Mouse (Mus musculus) embryonic facial prominence, embryonic 14.5 days (tissue): ENCODE results near the gene Stk10. TPM values are rescaled to one million over a fixed set of nuclear protein-coding genes. Genes with fewer than 3 reads are reported as not detected.

ENCODE experiments used
- ATAC-seq: fragments of 200-750 bp; cut with Nextera tagmentation; 2 replicates; pipeline ENCODE4 v1.8.0; 2017; ENCODE audit warnings: low read depth, moderate number of reproducible peaks, moderate TSS enrichment
- DNase-seq: peaks from one replicate; pipeline ENCODE4 v3.0.0-alpha.2; 2015; ENCODE audit warnings: low spot score
- H3K27ac ChIP-seq: fragments of 300-500 bp; sonication (generic); replicated peaks from 2 replicates; pipeline ENCODE4 v1.5.1; 2014; ENCODE audit warnings: low read depth, mild to moderate bottlenecking, low read length, moderate library complexity
- H3K27me3 ChIP-seq: fragments of 300-500 bp; sonication (generic); replicated peaks from 2 replicates; pipeline ENCODE4 v1.6.1; 2014; ENCODE audit warnings: low read length; ENCODE audit not compliant: control insufficient read depth, insufficient read depth
- H3K36me3 ChIP-seq: fragments of 300-500 bp; sonication (generic); 2 replicates; pipeline ENCODE4 v1.6.1; 2014; ENCODE audit warnings: low read length, mixed read lengths; ENCODE audit not compliant: control insufficient read depth, insufficient read depth
- H3K4me1 ChIP-seq: fragments of 300-500 bp; sonication (generic); 2 replicates; pipeline ENCODE4 v1.6.1; 2014; ENCODE audit warnings: antibody characterized with exemption, low read length; ENCODE audit not compliant: control insufficient read depth, insufficient read depth
- H3K4me2 ChIP-seq: fragments of 300-500 bp; sonication (generic); 2 replicates; pipeline ENCODE4 v1.6.1; 2014; ENCODE audit warnings: low read depth, mild to moderate bottlenecking, low read length, moderate library complexity, mixed read lengths
- H3K4me3 ChIP-seq: fragments of 300-500 bp; sonication (generic); 2 replicates; pipeline ENCODE4 v1.5.1; 2014; ENCODE audit warnings: low read depth, mild to moderate bottlenecking, low read length
- H3K9ac ChIP-seq: fragments of 300-500 bp; sonication (generic); 2 replicates; pipeline ENCODE4 v1.6.1; 2014; ENCODE audit warnings: low read depth, mild to moderate bottlenecking, low read length, moderate library complexity, mixed read lengths
- H3K9me3 ChIP-seq: fragments of 300-500 bp; sonication (generic); 2 replicates; pipeline ENCODE4 v1.6.1; 2016; ENCODE audit warnings: low read length; ENCODE audit not compliant: control insufficient read depth
- WGBS: fragments of 180-500 bp; shearing (Covaris S2); extraction: QIAGEN DNeasy Blood & Tissue Kit; methylation state at CpG from one replicate; pipeline ENCODE4 v1.1.7; 2014; 5-methylcytosine and 5-hydroxymethylcytosine counted together
- polyA plus RNA-seq: library from polyadenylated mRNA; unstranded; fragments of >200 nt; fragmentation: Nextera tagmentation; extraction: Ambion mirVana; gene quantifications from 2 replicates; pipeline ENCODE4 v1.2.1, GENCODE M21; 2014

The Stk10 gene
- polyA plus RNA-seq, 1 experiment from 2014 or later = 2.8 TPM

- Histone ChIP-seq H3K27ac (0 out of 2 replicates have a peak overlapping the region, but pooled peaks have one; percentile 6), H3K4me3 (no peak overlapping the region), H3K36me3 (no peaks in the 10 kb centered on the region), H3K4me1 (peaks cover 8% of the 10 kb centered on the region), H3K27me3 (no peaks in the 10 kb centered on the region), H3K9ac (no peak overlapping the region), H3K4me2 (no peak overlapping the region), H3K9me3 (no peaks in the 10 kb centered on the region)
- ATAC-seq (no peak), DNase-seq (no peak)
- 93% methylated on average over 4 of the region's 4 CpGs for WGBS
These were observed 9.1 kb downstream of the Stk10 start for GRCm38 (mm10) chr11:32542181-32542580.

DNA sequence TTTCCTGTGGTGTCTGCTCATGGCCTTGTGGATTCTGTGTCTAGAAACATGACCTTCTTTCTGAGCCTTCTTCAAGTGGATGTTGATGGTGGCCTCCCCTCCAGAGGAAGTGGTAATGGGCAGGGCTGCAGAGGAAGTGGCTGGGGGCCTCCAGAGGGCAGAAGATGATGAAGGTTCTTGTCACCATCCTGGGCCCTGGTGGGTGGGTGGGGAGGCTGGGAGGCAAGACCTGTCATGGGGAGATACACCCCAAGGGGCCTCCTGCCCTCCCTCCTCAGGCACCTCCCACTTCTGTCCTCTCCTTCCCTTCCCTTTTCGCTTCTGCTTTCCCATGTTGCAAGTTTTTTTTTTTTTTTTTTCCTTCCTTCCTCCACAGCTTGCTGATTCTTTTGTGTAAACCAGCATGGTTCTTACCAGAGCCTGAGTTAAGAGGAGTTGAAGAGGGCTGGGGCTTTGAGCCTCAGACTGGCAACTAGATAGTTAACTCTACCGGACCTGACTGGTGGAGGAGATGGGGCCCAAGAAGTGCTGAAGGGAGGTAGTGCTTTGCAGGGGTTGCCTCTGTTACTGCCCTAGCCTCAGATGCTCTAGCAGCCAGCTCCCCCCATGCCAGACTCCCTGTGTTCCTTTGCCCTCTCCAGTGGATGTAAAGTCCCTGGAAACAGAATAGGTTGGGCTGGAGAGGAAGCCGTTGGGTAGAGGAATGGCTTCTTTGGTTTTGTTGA is 9.7 kb downstream of the Stk10 start:
- Histone ChIP-seq H3K4me1 (peaks cover 8% of the 10 kb centered on the region), H3K36me3 (no peaks in the 10 kb centered on the region), H3K27ac (0 out of 2 replicates have a peak overlapping the region, but pooled peaks have one; percentile 6), H3K9me3 (no peaks in the 10 kb centered on the region), H3K4me2 (no peak overlapping the region), H3K9ac (no peak overlapping the region), H3K27me3 (no peaks in the 10 kb centered on the region), H3K4me3 (no peak overlapping the region)
- 45% methylated on average over 3 of the region's 3 CpGs for WGBS
- ATAC-seq (no peak), DNase-seq (no peak)

GRCm38 (mm10) chr11:32544041-32544440 is 10.9 kb downstream of the Stk10 start:
- H3K27me3 ChIP-seq = no peaks in the 10 kb centered on the region
- no peak for DNase-seq
- 90% methylated on average over 6 of the region's 6 CpGs for WGBS
- H3K36me3 ChIP-seq = no peaks in the 10 kb centered on the region
- no peak overlapping the region for H3K27ac ChIP-seq
- no peak overlapping the region for H3K9ac ChIP-seq
- no peak overlapping the region for H3K4me2 ChIP-seq
- ATAC-seq = no peak
- H3K9me3 ChIP-seq = no peaks in the 10 kb centered on the region
- peaks cover 8% of the 10 kb centered on the region for H3K4me1 ChIP-seq
- no peak overlapping the region for H3K4me3 ChIP-seq

DNA sequence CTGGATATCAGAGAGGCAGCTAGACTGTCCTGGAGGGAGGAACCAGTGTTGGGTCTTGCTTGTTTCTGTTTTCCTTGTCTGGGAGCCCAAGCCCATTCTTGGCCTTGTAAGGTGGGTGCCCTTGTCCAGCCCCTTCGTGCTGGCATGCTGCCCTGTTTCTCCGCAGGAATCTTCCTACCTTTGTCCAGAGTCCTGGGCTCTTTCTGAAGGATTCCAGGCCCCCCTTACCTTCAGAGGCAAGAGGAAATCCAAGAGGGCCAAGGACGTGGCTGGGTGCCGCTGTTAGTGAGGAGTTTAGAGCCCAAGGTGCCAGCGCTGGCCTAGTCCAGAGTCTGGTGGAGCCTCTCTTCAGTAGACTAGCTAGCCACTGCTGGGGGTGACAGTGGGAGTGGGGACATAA is 11.4 kb downstream of the Stk10 start:
- no peak overlapping the region for H3K9ac ChIP-seq
- ATAC-seq (no peak), DNase-seq (no peak)
- no peak overlapping the region for H3K4me3 ChIP-seq
- peaks cover 12% of the 10 kb centered on the region for H3K4me1 ChIP-seq
- 82% methylated on average over 5 of the region's 5 CpGs for WGBS
- H3K27ac ChIP-seq = no peak overlapping the region
- H3K36me3 ChIP-seq = no peaks in the 10 kb centered on the region
- H3K27me3 ChIP-seq = no peaks in the 10 kb centered on the region
- no peaks in the 10 kb centered on the region for H3K9me3 ChIP-seq
- H3K4me2 ChIP-seq = no peak overlapping the region

DNA sequence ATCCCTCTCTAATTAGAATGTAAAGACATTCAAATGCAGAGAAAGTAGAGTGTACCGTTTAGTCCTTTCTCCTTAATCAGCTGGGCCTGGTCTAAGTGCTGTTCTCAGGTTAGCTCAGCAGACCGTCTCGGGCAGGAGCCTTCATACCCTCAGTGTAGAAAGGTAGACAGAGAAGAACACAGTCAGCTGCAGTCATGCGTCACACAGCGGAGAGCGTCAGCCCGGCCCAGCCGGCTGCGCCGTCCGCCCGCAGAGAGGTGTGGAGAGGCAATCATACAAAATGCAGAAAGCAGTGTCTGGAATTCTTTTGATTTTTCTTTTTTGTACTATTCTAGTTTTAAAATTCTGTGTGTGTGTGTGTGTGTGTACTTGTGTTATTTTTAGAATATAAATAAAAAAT is 12.5 kb downstream of the Stk10 start:
- Histone ChIP-seq H3K9me3 (no peaks in the 10 kb centered on the region), H3K4me3 (no peak overlapping the region), H3K27me3 (no peaks in the 10 kb centered on the region), H3K4me1 (peaks cover 21% of the 10 kb centered on the region), H3K27ac (no peak overlapping the region), H3K4me2 (no peak overlapping the region), H3K9ac (no peak overlapping the region), H3K36me3 (no peaks in the 10 kb centered on the region)
- DNase-seq = no peak
- 65% methylated on average over 12 of the region's 12 CpGs for WGBS
- no peak for ATAC-seq

GRCm38 (mm10) chr11:32546483-32546882 is 13.4 kb downstream of the Stk10 start:
- 57% methylated on average over 5 of the region's 5 CpGs for WGBS
- Histone ChIP-seq H3K4me1 (peaks cover 28% of the 10 kb centered on the region), H3K9me3 (no peaks in the 10 kb centered on the region), H3K4me3 (no peak overlapping the region), H3K27ac (no peak overlapping the region), H3K36me3 (no peaks in the 10 kb centered on the region), H3K27me3 (no peaks in the 10 kb centered on the region), H3K9ac (no peak overlapping the region), H3K4me2 (no peak overlapping the region)
- no peak for ATAC-seq
- no peak for DNase-seq

- 74% methylated on average over 10 of the region's 10 CpGs for WGBS
- DNase-seq (no peak), ATAC-seq (no peak)
- no peaks in the 10 kb centered on the region for H3K36me3 ChIP-seq
- no peaks in the 10 kb centered on the region for H3K9me3 ChIP-seq
- H3K9ac ChIP-seq = no peak overlapping the region
- H3K4me2 ChIP-seq = no peak overlapping the region
- no peak overlapping the region for H3K4me3 ChIP-seq
- H3K4me1 ChIP-seq = peaks cover 36% of the 10 kb centered on the region
- no peaks in the 10 kb centered on the region for H3K27me3 ChIP-seq
- H3K27ac ChIP-seq = no peak overlapping the region
These were observed 14.4 kb downstream of the Stk10 start for GRCm38 (mm10) chr11:32547391-32547947.

- Histone ChIP-seq H3K4me1 (peaks cover 36% of the 10 kb centered on the region), H3K27me3 (no peaks in the 10 kb centered on the region), H3K4me3 (no peak overlapping the region), H3K27ac (no peak overlapping the region), H3K9ac (no peak overlapping the region), H3K4me2 (no peak overlapping the region), H3K36me3 (no peaks in the 10 kb centered on the region), H3K9me3 (no peaks in the 10 kb centered on the region)
- ATAC-seq = no peak
- WGBS = 85% methylated on average over 4 of the region's 4 CpGs
- no peak for DNase-seq
These were observed 15.1 kb downstream of the Stk10 start for GRCm38 (mm10) chr11:32548240-32548639.

GRCm38 (mm10) chr11:32549236-32549635 is 16.1 kb downstream of the Stk10 start:
- H3K9ac ChIP-seq = 0 out of 2 replicates have a peak overlapping the region, but pooled peaks have one; percentile 30
- H3K27ac ChIP-seq = no peak overlapping the region; the same call in 1 of the 2 replicates
- H3K36me3 ChIP-seq = no peaks in the 10 kb centered on the region
- ATAC-seq (no peak), DNase-seq (no peak)
- H3K27me3 ChIP-seq = no peaks in the 10 kb centered on the region
- H3K4me3 ChIP-seq = no peak overlapping the region
- no peaks in the 10 kb centered on the region for H3K9me3 ChIP-seq
- 47% methylated on average over 6 of the region's 6 CpGs for WGBS
- H3K4me1 ChIP-seq = peaks cover 37% of the 10 kb centered on the region
- H3K4me2 ChIP-seq = no peak overlapping the region
